Mouse (Mus musculus): Measurements from ENCODE around the gene C1qb. TPM values are rescaled to one million over a fixed set of nuclear protein-coding genes. Genes with fewer than 3 reads are reported as not detected.

Gene C1qb
- polyA plus RNA-seq, 1 experiment from 2014 or later, result 17.0 TPM

GRCm38 (mm10) chr4:136865531-136865930, 20.5 kb downstream of the C1qb start:
- peaks cover 74% of the 10 kb centered on the region for H3K27me3 ChIP-seq (ENCODE audit: control insufficient read depth, insufficient read depth, low read length)
- H3K9ac ChIP-seq (ENCODE audit: low read depth, low read length), result no peak overlapping the region
- H3K9me3 ChIP-seq (replicated peaks; ENCODE audit: control insufficient read depth, low read length), result no peaks in the 10 kb centered on the region
- H3K27ac ChIP-seq (ENCODE audit: low read depth, low read length), result no peak overlapping the region
- H3K36me3 ChIP-seq (ENCODE audit: control insufficient read depth, insufficient read depth, low read length), result no peaks in the 10 kb centered on the region
- H3K4me2 ChIP-seq, result no peak overlapping the region
- H3K4me3 ChIP-seq (ENCODE audit: low read depth, low read length), result no peak overlapping the region
- peaks cover 4% of the 10 kb centered on the region; the same call in 1 of the 2 replicates for H3K4me1 ChIP-seq (ENCODE audit: control insufficient read depth, insufficient read depth, low read length)
- 77% methylated on average over 5 of the region's 5 CpGs for WGBS (ENCODE audit: insufficient replicate concordance)
- ATAC-seq (replicated peaks; ENCODE audit: insufficient number of reproducible peaks, low FRiP score, low TSS enrichment), result no peak

GRCm38 (mm10) chr4:136864751-136865470, 21.1 kb downstream of the C1qb start:
- peaks cover 4% of the 10 kb centered on the region; the same call in 1 of the 2 replicates for H3K4me1 ChIP-seq (ENCODE audit: control insufficient read depth, insufficient read depth, low read length)
- ATAC-seq (replicated peaks; ENCODE audit: insufficient number of reproducible peaks, low FRiP score, low TSS enrichment), result no peak
- no peak overlapping the region for H3K4me3 ChIP-seq (ENCODE audit: low read depth, low read length)
- 16% methylated on average over 15 of the region's 15 CpGs for WGBS (ENCODE audit: insufficient replicate concordance)
- H3K9ac ChIP-seq (ENCODE audit: low read depth, low read length), result no peak overlapping the region
- H3K27me3 ChIP-seq (ENCODE audit: control insufficient read depth, insufficient read depth, low read length), result peaks cover 74% of the 10 kb centered on the region
- no peaks in the 10 kb centered on the region for H3K36me3 ChIP-seq (ENCODE audit: control insufficient read depth, insufficient read depth, low read length)
- no peaks in the 10 kb centered on the region for H3K9me3 ChIP-seq (replicated peaks; ENCODE audit: control insufficient read depth, low read length)
- no peak overlapping the region for H3K4me2 ChIP-seq
- H3K27ac ChIP-seq (ENCODE audit: low read depth, low read length), result no peak overlapping the region

GRCm38 (mm10) chr4:136863517-136863916, 22.5 kb downstream of the C1qb start:
- H3K4me1 ChIP-seq (ENCODE audit: control insufficient read depth, insufficient read depth, low read length), result peaks cover 4% of the 10 kb centered on the region; the same call in 1 of the 2 replicates
- no peaks in the 10 kb centered on the region for H3K9me3 ChIP-seq (replicated peaks; ENCODE audit: control insufficient read depth, low read length)
- ATAC-seq (replicated peaks; ENCODE audit: insufficient number of reproducible peaks, low FRiP score, low TSS enrichment), result no peak
- H3K4me2 ChIP-seq, result no peak overlapping the region
- peaks cover 77% of the 10 kb centered on the region for H3K27me3 ChIP-seq (ENCODE audit: control insufficient read depth, insufficient read depth, low read length)
- 32% methylated on average over 9 of the region's 9 CpGs for WGBS (ENCODE audit: insufficient replicate concordance)
- no peak overlapping the region for H3K27ac ChIP-seq (ENCODE audit: low read depth, low read length)
- H3K9ac ChIP-seq (ENCODE audit: low read depth, low read length), result no peak overlapping the region
- no peak overlapping the region for H3K4me3 ChIP-seq (ENCODE audit: low read depth, low read length)
- no peaks in the 10 kb centered on the region for H3K36me3 ChIP-seq (ENCODE audit: control insufficient read depth, insufficient read depth, low read length)

- Histone ChIP-seq H3K36me3 (ENCODE audit: control insufficient read depth, insufficient read depth, low read length) (no peaks in the 10 kb centered on the region), H3K27ac (ENCODE audit: low read depth, low read length) (no peak overlapping the region), H3K9me3 (replicated peaks; ENCODE audit: control insufficient read depth, low read length) (no peaks in the 10 kb centered on the region), H3K27me3 (ENCODE audit: control insufficient read depth, insufficient read depth, low read length) (peaks cover 83% of the 10 kb centered on the region), H3K4me2 (no peak overlapping the region), H3K9ac (ENCODE audit: low read depth, low read length) (no peak overlapping the region), H3K4me3 (ENCODE audit: low read depth, low read length) (no peak overlapping the region), H3K4me1 (ENCODE audit: control insufficient read depth, insufficient read depth, low read length) (peaks cover 4% of the 10 kb centered on the region; the same call in 1 of the 2 replicates)
- 42% methylated on average over 2 of the region's 2 CpGs for WGBS (ENCODE audit: insufficient replicate concordance)
- no peak for ATAC-seq (replicated peaks; ENCODE audit: insufficient number of reproducible peaks, low FRiP score, low TSS enrichment)
These were observed 23.6 kb downstream of the C1qb start for GRCm38 (mm10) chr4:136862411-136862810.

GRCm38 (mm10) chr4:136861806-136862205, 24.2 kb downstream of the C1qb start:
- H3K9me3 ChIP-seq (replicated peaks; ENCODE audit: control insufficient read depth, low read length), result no peaks in the 10 kb centered on the region
- H3K4me1 ChIP-seq (ENCODE audit: control insufficient read depth, insufficient read depth, low read length), result peaks cover 4% of the 10 kb centered on the region; the same call in 1 of the 2 replicates
- no peak overlapping the region for H3K4me3 ChIP-seq (ENCODE audit: low read depth, low read length)
- H3K27me3 ChIP-seq (ENCODE audit: control insufficient read depth, insufficient read depth, low read length), result peaks cover 77% of the 10 kb centered on the region
- 6% methylated on average over 17 of the region's 17 CpGs for WGBS (ENCODE audit: insufficient replicate concordance)
- H3K36me3 ChIP-seq (ENCODE audit: control insufficient read depth, insufficient read depth, low read length), result no peaks in the 10 kb centered on the region
- H3K9ac ChIP-seq (ENCODE audit: low read depth, low read length), result no peak overlapping the region
- ATAC-seq (replicated peaks; ENCODE audit: insufficient number of reproducible peaks, low FRiP score, low TSS enrichment), result no peak
- H3K27ac ChIP-seq (ENCODE audit: low read depth, low read length), result no peak overlapping the region
- no peak overlapping the region for H3K4me2 ChIP-seq

- H3K9ac ChIP-seq (ENCODE audit: low read depth, low read length), result no peak overlapping the region
- H3K4me1 ChIP-seq (ENCODE audit: control insufficient read depth, insufficient read depth, low read length), result peaks cover 3% of the 10 kb centered on the region; the same call in 1 of the 2 replicates
- H3K27ac ChIP-seq (ENCODE audit: low read depth, low read length), result no peak overlapping the region
- peaks cover 73% of the 10 kb centered on the region for H3K27me3 ChIP-seq (ENCODE audit: control insufficient read depth, insufficient read depth, low read length)
- no peak overlapping the region for H3K4me3 ChIP-seq (ENCODE audit: low read depth, low read length)
- H3K36me3 ChIP-seq (ENCODE audit: control insufficient read depth, insufficient read depth, low read length), result no peaks in the 10 kb centered on the region
- ATAC-seq (replicated peaks; ENCODE audit: insufficient number of reproducible peaks, low FRiP score, low TSS enrichment), result no peak
- no peak overlapping the region for H3K4me2 ChIP-seq
- no peaks in the 10 kb centered on the region for H3K9me3 ChIP-seq (replicated peaks; ENCODE audit: control insufficient read depth, low read length)
- 77% methylated on average over 7 of the region's 7 CpGs for WGBS (ENCODE audit: insufficient replicate concordance)
These were observed 26.0 kb downstream of the C1qb start for GRCm38 (mm10) chr4:136860022-136860421.

- WGBS (ENCODE audit: insufficient replicate concordance), result 28% methylated on average over 6 of the region's 6 CpGs
- Histone ChIP-seq H3K27ac (ENCODE audit: low read depth, low read length) (no peak overlapping the region), H3K9ac (ENCODE audit: low read depth, low read length) (no peak overlapping the region), H3K4me1 (ENCODE audit: control insufficient read depth, insufficient read depth, low read length) (no peaks in the 10 kb centered on the region), H3K27me3 (ENCODE audit: control insufficient read depth, insufficient read depth, low read length) (peaks cover 47% of the 10 kb centered on the region), H3K4me3 (ENCODE audit: low read depth, low read length) (no peak overlapping the region), H3K36me3 (ENCODE audit: control insufficient read depth, insufficient read depth, low read length) (no peaks in the 10 kb centered on the region), H3K9me3 (replicated peaks; ENCODE audit: control insufficient read depth, low read length) (no peaks in the 10 kb centered on the region), H3K4me2 (no peak overlapping the region)
- no peak for ATAC-seq (replicated peaks; ENCODE audit: insufficient number of reproducible peaks, low FRiP score, low TSS enrichment)
These were observed 30.9 kb downstream of the C1qb start for GRCm38 (mm10) chr4:136855081-136855480.

- Histone ChIP-seq H3K4me3 (ENCODE audit: low read depth, low read length) (no peak overlapping the region), H3K36me3 (ENCODE audit: control insufficient read depth, insufficient read depth, low read length) (no peaks in the 10 kb centered on the region), H3K27me3 (ENCODE audit: control insufficient read depth, insufficient read depth, low read length) (peaks cover 39% of the 10 kb centered on the region), H3K4me2 (no peak overlapping the region), H3K9me3 (replicated peaks; ENCODE audit: control insufficient read depth, low read length) (no peaks in the 10 kb centered on the region), H3K27ac (ENCODE audit: low read depth, low read length) (no peak overlapping the region), H3K4me1 (ENCODE audit: control insufficient read depth, insufficient read depth, low read length) (no peaks in the 10 kb centered on the region), H3K9ac (ENCODE audit: low read depth, low read length) (no peak overlapping the region)
- ATAC-seq (replicated peaks; ENCODE audit: insufficient number of reproducible peaks, low FRiP score, low TSS enrichment), result no peak
- WGBS (ENCODE audit: insufficient replicate concordance), result 76% methylated on average over 12 of the region's 12 CpGs
These were observed 33.0 kb downstream of the C1qb start for GRCm38 (mm10) chr4:136852989-136853388.

- H3K4me1 ChIP-seq (ENCODE audit: control insufficient read depth, insufficient read depth, low read length), result no peaks in the 10 kb centered on the region
- H3K9ac ChIP-seq (ENCODE audit: low read depth, low read length), result no peak overlapping the region
- no peak overlapping the region for H3K4me3 ChIP-seq (ENCODE audit: low read depth, low read length)
- no peak for ATAC-seq (replicated peaks; ENCODE audit: insufficient number of reproducible peaks, low FRiP score, low TSS enrichment)
- WGBS (ENCODE audit: insufficient replicate concordance), result 60% methylated on average over 5 of the region's 5 CpGs
- H3K36me3 ChIP-seq (ENCODE audit: control insufficient read depth, insufficient read depth, low read length), result no peaks in the 10 kb centered on the region
- H3K27me3 ChIP-seq (ENCODE audit: control insufficient read depth, insufficient read depth, low read length), result peaks cover 40% of the 10 kb centered on the region
- no peaks in the 10 kb centered on the region for H3K9me3 ChIP-seq (replicated peaks; ENCODE audit: control insufficient read depth, low read length)
- H3K4me2 ChIP-seq, result no peak overlapping the region
- no peak overlapping the region for H3K27ac ChIP-seq (ENCODE audit: low read depth, low read length)
These were observed 33.9 kb downstream of the C1qb start for GRCm38 (mm10) chr4:136852119-136852518.
